ENCODE assay signal across 8 mouse cellular contexts in the genomic region with DNA sequence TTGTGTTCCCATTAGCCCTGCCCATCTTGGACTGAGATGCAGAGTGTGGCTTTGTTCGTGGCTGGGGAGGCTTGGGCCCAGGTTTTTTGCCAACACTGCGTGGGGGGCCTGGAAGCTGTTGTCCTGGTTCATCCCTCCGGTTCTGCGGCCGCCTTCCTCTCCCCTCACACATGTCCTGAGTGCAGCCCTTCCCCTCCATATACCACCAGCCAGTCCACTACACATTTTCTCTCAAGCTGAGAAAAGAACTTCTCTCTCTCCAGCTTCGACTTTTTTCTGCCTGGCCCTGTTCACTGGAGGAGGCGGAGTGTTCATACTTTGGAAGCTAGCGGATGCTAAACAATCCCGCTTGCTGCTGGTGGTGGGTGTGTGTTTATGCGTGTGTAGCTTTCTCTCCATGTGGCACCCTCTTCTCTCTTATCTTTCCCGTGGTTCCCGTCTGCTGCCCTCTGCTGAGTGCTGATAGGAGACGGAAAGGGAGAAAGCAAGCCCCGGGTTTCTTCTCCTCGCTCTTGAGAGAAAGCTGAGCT. TPM values are rescaled to one million over a fixed set of nuclear protein-coding genes. Genes with fewer than 3 reads are reported as not detected.
A peak's percentile ranks its signal among the peaks of the same experiment; 100 is the strongest.
DNase-seq lines count a peak whose midpoint lies in the region.

No protein-coding gene starts in this region.

- DNase-seq in kidney, postnatal 10 days: peak; percentile 37
- no peak for DNase-seq in kidney, postnatal 36 days
- DNase-seq in c-Kit-negative CD71-positive TER-119-positive erythroid progenitor cells, embryonic 14.5 days (ENCODE audit: low read depth, low spot score): peak; percentile 88
- DNase-seq in frontal cortex, postnatal 14 days (ENCODE audit: low spot score in 2 of 2): peak; percentile 47 to 53
- peak; percentile 51 to 69 for DNase-seq in left cerebral cortex, postnatal 10 days (ENCODE audit: extremely low spot score in 1 of 2, low spot score in 2 of 2)
- peak; percentile 79 for DNase-seq in right cerebral cortex, adult 18-20 months
- no peak for DNase-seq in adrenal gland, adult 8-10 months
- no peak for DNase-seq in gastrocnemius, adult 18-20 months (ENCODE audit: low spot score)

- intact Hi-C loops in left cerebral cortex, postnatal 10 days (cut with DNase I): loop anchor here (10.0 kb wide), 1 partner anchor 123 kb away; no protein-coding TSS in a partner anchor

RNA-seq across cellular contexts. Expression of gene Galnt10, which starts 6.1 kb away (rescaled TPM):
- 10 to 100 TPM in 1 of 2 experiments, 1 to 10 TPM in 1; 9.0 to 11.1 TPM for total RNA-seq in left cerebral cortex, postnatal 10 days (2021)
- total RNA-seq in adrenal gland, adult 8-10 months (2022): 10 to 100 TPM; 55.7 to 76.3 (median 61.3) TPM
- 1 to 10 TPM; 4.0 to 4.2 TPM for total RNA-seq in gastrocnemius, adult 18-20 months (2021)

Comparison
In these comparisons a context has a peak if more than half of its experiments do, and no peak if none do; other contexts are left out.
1. DNase-seq: peak in kidney, postnatal 10 days (single experiment), c-Kit-negative CD71-positive TER-119-positive erythroid progenitor cells, embryonic 14.5 days (single experiment), frontal cortex, postnatal 14 days (2 of 2), left cerebral cortex, postnatal 10 days (2 of 2) and right cerebral cortex, adult 18-20 months (single experiment); none in kidney, postnatal 36 days (0 of 2), adrenal gland, adult 8-10 months (single experiment) and gastrocnemius, adult 18-20 months (single experiment).
2. RNA of gene Galnt10, which starts 6.1 kb away (total RNA-seq): 55.7 to 76.3 TPM in adrenal gland, adult 8-10 months; 9.0 to 11.1 TPM in left cerebral cortex, postnatal 10 days and 4.0 to 4.2 TPM in gastrocnemius, adult 18-20 months; every median in the first group is over 4 times any median in the second.